Comparison of ENCODE assay signal across 17 mouse cellular contexts in the genomic region with DNA sequence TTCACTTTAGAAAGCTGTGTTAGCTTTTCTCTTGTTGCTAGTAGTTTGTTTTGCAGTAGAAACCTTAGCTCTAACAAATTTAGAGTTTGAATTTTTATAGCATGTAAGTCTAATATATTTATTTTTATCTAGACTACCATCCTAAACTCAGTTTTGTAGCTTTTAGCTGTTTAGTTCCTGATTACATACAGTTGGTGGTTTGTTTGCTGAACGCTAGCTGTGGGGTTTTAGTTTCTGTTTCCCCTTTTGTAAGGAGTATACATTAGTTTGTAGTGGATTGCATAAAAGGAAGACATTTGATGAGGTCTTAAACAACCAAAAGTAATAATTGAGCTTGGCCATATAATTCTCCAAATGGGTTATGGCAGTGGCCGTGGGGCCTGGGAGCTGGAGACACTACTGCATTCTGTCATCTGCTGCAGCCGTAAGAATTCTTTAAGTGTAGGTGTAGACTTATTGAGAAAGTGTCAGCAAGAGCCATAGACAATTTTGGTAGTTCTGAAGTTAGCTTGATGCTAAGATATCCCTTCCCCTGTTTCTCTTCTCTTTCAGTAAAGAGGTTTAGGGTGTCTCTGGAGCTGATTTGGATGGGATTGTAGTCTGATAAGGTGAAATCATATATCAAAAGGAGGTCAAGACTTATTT. TPM values are rescaled to one million over a fixed set of nuclear protein-coding genes. Genes with fewer than 3 reads are reported as not detected.
DNase-seq lines count a peak whose midpoint lies in the region; ATAC-seq and TF ChIP-seq lines count a peak whose summit lies in the region.
"Had no signal": no experiment of that assay in that cellular context is flagged by ENCODE, and none has a peak within 500 bp of the region (broad histone marks: within the 10 kb centered on the region; RNA-seq: fewer than 3 reads in every experiment).

No protein-coding gene starts in this region.

- no peak for TF ChIP-seq CTCF in CH12.LX (conservative IDR thresholded peaks at IDR 0.05 in 1 of 2, IDR thresholded peaks at IDR 0.05 in 1 of 2; ENCODE audit: low read depth in 2 of 2, low read length in 2 of 2)

- H3K9me3 ChIP-seq in liver, embryonic 15.5 days (replicated peaks) = no peaks in the 10 kb centered on the region
- no peaks in the 10 kb centered on the region for H3K9me3 ChIP-seq in liver, embryonic 12.5 days (replicated peaks)
- no peaks in the 10 kb centered on the region for H3K9me3 ChIP-seq in CH12.LX (replicated peaks; ENCODE audit: low read length)
- H3K9me3 ChIP-seq in midbrain, embryonic 10.5 days (replicated peaks) = no peaks in the 10 kb centered on the region
- H3K9me3 ChIP-seq: embryonic facial prominence, embryonic 13.5 days; forebrain, embryonic 12.5 days; midbrain, embryonic 15.5 days; neural tube, embryonic 13.5 days; stomach, embryonic 15.5 days had no signal

- peaks cover 31% of the 10 kb centered on the region for H3K4me1 ChIP-seq in liver, embryonic 15.5 days (replicated peaks)
- H3K4me1 ChIP-seq in liver, embryonic 12.5 days = peaks cover 44% of the 10 kb centered on the region
- H3K4me1 ChIP-seq in CH12.LX (ENCODE audit: control insufficient read depth in 1 of 2, insufficient read depth in 2 of 2) = peaks cover 0 to 57% of the 10 kb centered on the region in 2 experiments; a peak in 2 of 4 replicates
- no peaks in the 10 kb centered on the region for H3K4me1 ChIP-seq in midbrain, embryonic 10.5 days

- H3K27ac ChIP-seq in liver, embryonic 15.5 days (replicated peaks) = no peak overlapping the region
- no peak overlapping the region for H3K27ac ChIP-seq in liver, embryonic 12.5 days
- H3K27ac ChIP-seq in CH12.LX (ENCODE audit: insufficient read depth, low read depth) = 0 out of 2 replicates have a peak overlapping the region, but pooled peaks have one; percentile 34
- no peak overlapping the region for H3K27ac ChIP-seq in midbrain, embryonic 10.5 days (replicated peaks)
- H3K27ac ChIP-seq: embryonic facial prominence, embryonic 13.5 days; forebrain, embryonic 12.5 days; midbrain, embryonic 15.5 days; neural tube, embryonic 13.5 days; stomach, embryonic 15.5 days had no signal

- H3K36me3 ChIP-seq in liver, embryonic 15.5 days (replicated peaks) = peaks cover 2% of the 10 kb centered on the region; the same call in 1 of the 2 replicates
- no peaks in the 10 kb centered on the region; the same call in 1 of the 2 replicates for H3K36me3 ChIP-seq in liver, embryonic 12.5 days
- peaks cover 0 to 12% of the 10 kb centered on the region in 2 experiments for H3K36me3 ChIP-seq in CH12.LX (replicated peaks in 1 of 2; ENCODE audit: control insufficient read depth in 1 of 2, insufficient read depth in 1 of 2, low read length in 1 of 2)
- peaks cover 18% of the 10 kb centered on the region for H3K36me3 ChIP-seq in midbrain, embryonic 10.5 days
- H3K36me3 ChIP-seq: embryonic facial prominence, embryonic 13.5 days; forebrain, embryonic 12.5 days; midbrain, embryonic 15.5 days; neural tube, embryonic 13.5 days; stomach, embryonic 15.5 days had no signal

- H3K27me3 ChIP-seq in liver, embryonic 15.5 days = no peaks in the 10 kb centered on the region
- H3K27me3 ChIP-seq in liver, embryonic 12.5 days (replicated peaks) = no peaks in the 10 kb centered on the region
- no peaks in the 10 kb centered on the region for H3K27me3 ChIP-seq in CH12.LX (replicated peaks)
- no peaks in the 10 kb centered on the region for H3K27me3 ChIP-seq in midbrain, embryonic 10.5 days (ENCODE audit: low read depth, poor library complexity, severe bottlenecking)
- H3K27me3 ChIP-seq: embryonic facial prominence, embryonic 13.5 days; forebrain, embryonic 12.5 days; midbrain, embryonic 15.5 days; neural tube, embryonic 13.5 days; stomach, embryonic 15.5 days had no signal

- in situ Hi-C loops in CH12.LX (cut with MboI; ENCODE audit: low pct_ligation_motif_present, low pct_unique_long_range_greater_than_20kb, low sequenced_read_pairs) = no loop called here

- no peak for DNase-seq in CH12.LX (ENCODE audit: extremely low read depth)
- DNase-seq in midbrain, embryonic 10.5 days (ENCODE audit: low spot score) = no peak
- DNase-seq: cerebellum, adult 9-11 months; kidney, postnatal 14 days; left cerebral cortex, postnatal 4 days; thymus, postnatal 14 days had no signal

- WGBS in liver, embryonic 15.5 days (ENCODE audit: insufficient replicate concordance) = 57% methylated on average over 3 of the region's 3 CpGs
- WGBS in liver, embryonic 12.5 days (ENCODE audit: insufficient replicate concordance) = 67% methylated on average over 3 of the region's 3 CpGs
- 97% methylated on average over 3 of the region's 3 CpGs for WGBS in midbrain, embryonic 10.5 days

- 0 out of 2 replicates have a peak overlapping the region, but pooled peaks have one; percentile 9 for H3K4me2 ChIP-seq in liver, embryonic 15.5 days
- no peak overlapping the region for H3K4me2 ChIP-seq in liver, embryonic 12.5 days
- peak overlapping the region; percentile 83 for H3K4me2 ChIP-seq in CH12.LX (ENCODE audit: insufficient read depth, low read depth, poor library complexity, severe bottlenecking)
- H3K4me2 ChIP-seq: embryonic facial prominence, embryonic 13.5 days; forebrain, embryonic 12.5 days; midbrain, embryonic 15.5 days; neural tube, embryonic 13.5 days; stomach, embryonic 15.5 days had no signal

- H3K9ac ChIP-seq in liver, embryonic 15.5 days = no peak overlapping the region
- H3K9ac ChIP-seq in liver, embryonic 12.5 days = no peak overlapping the region
- H3K9ac ChIP-seq in CH12.LX (ENCODE audit: insufficient read depth, low read depth) = peak overlapping the region; percentile 39
- H3K9ac ChIP-seq: embryonic facial prominence, embryonic 13.5 days; forebrain, embryonic 12.5 days; midbrain, embryonic 15.5 days; neural tube, embryonic 13.5 days; stomach, embryonic 15.5 days had no signal

- no peak for ATAC-seq in liver, embryonic 15.5 days (ENCODE audit: insufficient read depth)
- ATAC-seq in liver, embryonic 12.5 days = no peak
- ATAC-seq in common myeloid progenitor, adult 5-6 weeks (replicated peaks; ENCODE audit: low read depth, poor library complexity, severe bottlenecking) = peak; percentile 77
- peak; percentile 46; the same call in 1 of the 2 replicates for ATAC-seq in neutrophil, adult 5-6 weeks (ENCODE audit: extremely low read depth, insufficient number of reproducible peaks, low FRiP score, poor library complexity, severe bottlenecking)
- ATAC-seq in erythroblast, adult 5-6 weeks (replicated peaks; ENCODE audit: low FRiP score, poor library complexity, severe bottlenecking) = no peak
- ATAC-seq: hindbrain, embryonic 16.5 days; midbrain, embryonic 15.5 days had no signal

- TF ChIP-seq POLR2A in CH12.LX (IDR thresholded peaks at IDR 0.05; ENCODE audit: low read depth, low read length) = no peak

- H3K79me2 ChIP-seq in CH12.LX (replicated peaks; ENCODE audit: control insufficient read depth, extremely low read depth, insufficient read depth, poor library complexity, severe bottlenecking) = peaks cover 72% of the 10 kb centered on the region

- no peak for TF ChIP-seq EP300 in CH12.LX (IDR thresholded peaks at IDR 0.05; ENCODE audit: low read length)

- no peak overlapping the region for H3K4me3 ChIP-seq in liver, embryonic 15.5 days (replicated peaks)
- H3K4me3 ChIP-seq in liver, embryonic 12.5 days = no peak overlapping the region
- no peak overlapping the region for H3K4me3 ChIP-seq in CH12.LX (replicated peaks in 1 of 3; ENCODE audit: low read depth in 2 of 3, low read length in 2 of 3, poor library complexity in 1 of 3)
- no peak overlapping the region for H3K4me3 ChIP-seq in midbrain, embryonic 10.5 days
- H3K4me3 ChIP-seq: embryonic facial prominence, embryonic 13.5 days; forebrain, embryonic 12.5 days; midbrain, embryonic 15.5 days; neural tube, embryonic 13.5 days; stomach, embryonic 15.5 days had no signal

- TF ChIP-seq RAD21 in CH12.LX (IDR thresholded peaks at IDR 0.05; ENCODE audit: low read depth, low read length) = no peak

- dilution Hi-C loops in CH12.LX (cut with MboI; ENCODE audit: extremely low pct_ligation_motif_present, extremely low pct_unique_long_range_greater_than_20kb, low sequenced_read_pairs) = no loop called here

TF ChIP-seq in CH12.LX, 34 proteins besides CTCF, POLR2A, EP300 and RAD21 (continues in another document):
- no peak for TF ChIP-seq TCF12 (IDR thresholded peaks at IDR 0.05; ENCODE audit: low read depth, low read length)
- no peak for TF ChIP-seq MEF2A (IDR thresholded peaks at IDR 0.05; ENCODE audit: borderline replicate concordance, low read depth, low read length)
- TF ChIP-seq GABPA (IDR thresholded peaks at IDR 0.05; ENCODE audit: insufficient replicate concordance, low read depth, low read length) = no peak
- no peak for TF ChIP-seq CHD1 (IDR thresholded peaks at IDR 0.05; ENCODE audit: low read depth, low read length)
- TF ChIP-seq RCOR1 (conservative IDR thresholded peaks at IDR 0.05; ENCODE audit: low read depth, low read length) = no peak
- no peak for TF ChIP-seq ZKSCAN1 (IDR thresholded peaks at IDR 0.05; ENCODE audit: borderline replicate concordance, low read depth, low read length)
- TF ChIP-seq USF2 (conservative IDR thresholded peaks at IDR 0.05; ENCODE audit: low read depth, low read length) = no peak
- no peak for TF ChIP-seq CHD2 (IDR thresholded peaks at IDR 0.05; ENCODE audit: low read length)

RNA-seq across cellular contexts. Expression of a gene that starts 14.1 kb away (rescaled TPM):
- polyA plus RNA-seq in liver, embryonic 15.5 days (2015; fragmentation: Nextera tagmentation; extraction: Ambion mirVana) = 22.0 and 22.4 TPM in 2 replicates
- polyA plus RNA-seq in liver, embryonic 12.5 days (2016; fragmentation: Nextera tagmentation; extraction: Ambion mirVana) = 36.3 and 38.9 TPM in 2 replicates
- total RNA-seq in CH12.LX (2012; rRNA removed) (83.5 and 83.9 TPM in 2 replicates), CH12.LX (2014; rRNA removed) (120 and 130 TPM in 2 replicates)
- polyA plus RNA-seq in CH12.LX (2012; ENCODE audit: insufficient read length, low read depth) = 119 and 131 TPM in 2 replicates
- 231 and 232 TPM in 2 replicates for total RNA-seq in common myeloid progenitor, adult 5-6 weeks (2017)
- 148 and 169 TPM in 2 replicates for total RNA-seq in neutrophil, adult 5-6 weeks (2017)
- polyA plus RNA-seq in midbrain, embryonic 10.5 days (2016; fragmentation: Nextera tagmentation; extraction: Ambion mirVana) = 49.2 and 55.3 TPM in 2 replicates
- total RNA-seq in erythroblast, adult 5-6 weeks (2015; ENCODE audit: low replicate concordance) = 41.8 and 48.0 TPM in 2 replicates
- 83.4 and 93.7 TPM in 2 replicates for total RNA-seq in erythroblast, adult 5-6 weeks (2017; ENCODE audit: low replicate concordance)

RNA-seq across cellular contexts. Expression of a gene that starts 47.3 kb away (rescaled TPM):
- 112 and 128 TPM in 2 replicates for polyA plus RNA-seq in liver, embryonic 15.5 days (2015; fragmentation: Nextera tagmentation; extraction: Ambion mirVana)
- 172 and 175 TPM in 2 replicates for polyA plus RNA-seq in liver, embryonic 12.5 days (2016; fragmentation: Nextera tagmentation; extraction: Ambion mirVana)
- total RNA-seq in CH12.LX (2012; rRNA removed) (82.8 and 99.9 TPM in 2 replicates), CH12.LX (2014; rRNA removed) (116 and 142 TPM in 2 replicates)
- 118 and 123 TPM in 2 replicates for polyA plus RNA-seq in CH12.LX (2012; ENCODE audit: insufficient read length, low read depth)
- 104 and 124 TPM in 2 replicates for total RNA-seq in common myeloid progenitor, adult 5-6 weeks (2017)
- total RNA-seq in neutrophil, adult 5-6 weeks (2017) = 25.4 and 32.1 TPM in 2 replicates
- 189 and 196 TPM in 2 replicates for polyA plus RNA-seq in midbrain, embryonic 10.5 days (2016; fragmentation: Nextera tagmentation; extraction: Ambion mirVana)
- 19.4 and 27.5 TPM in 2 replicates for total RNA-seq in erythroblast, adult 5-6 weeks (2015; ENCODE audit: low replicate concordance)
- 22.7 and 36.1 TPM in 2 replicates for total RNA-seq in erythroblast, adult 5-6 weeks (2017; ENCODE audit: low replicate concordance)

Comparison
In these comparisons a context has a peak if more than half of its experiments do, and no peak if none do; other contexts are left out.
1. ATAC-seq: peak in common myeloid progenitor, adult 5-6 weeks (single experiment) and neutrophil, adult 5-6 weeks (single experiment); none in liver, embryonic 15.5 days (single experiment), liver, embryonic 12.5 days (single experiment) and erythroblast, adult 5-6 weeks (single experiment).